Mouse (Mus musculus): ENCODE data around the gene Kcns3. TPM values are rescaled to one million over a fixed set of nuclear protein-coding genes. Genes with fewer than 3 reads are reported as not detected.
"Not testable (repeated sequence)": the region's sequence is repeated elsewhere in the genome, so short reads cannot be mapped to it uniquely, and the experiment has no call there.

Gene Kcns3
- polyA plus RNA-seq, 1 experiment from 2014 or later, result 0.26 TPM

GRCm38 (mm10) chr12:11052676-11053075, 98.2 kb downstream of the Kcns3 start:
- not testable (repeated sequence) for ATAC-seq; H3K4me1 ChIP-seq; H3K9ac ChIP-seq; H3K27me3 ChIP-seq (replicated peaks); H3K4me2 ChIP-seq; H3K4me3 ChIP-seq; H3K9me3 ChIP-seq (replicated peaks); H3K27ac ChIP-seq; H3K36me3 ChIP-seq
- WGBS (ENCODE audit: insufficient replicate concordance), result 65% methylated on average over 4 of the region's 4 CpGs

- Histone ChIP-seq H3K4me3 (no peak overlapping the region), H3K9me3 (replicated peaks) (no peaks in the 10 kb centered on the region)
These were observed 109.0 kb downstream of the Kcns3 start for GRCm38 (mm10) chr12:11041821-11042220.

More at GRCm38 (mm10) chr12:11041821-11042220, 109.0 kb downstream of the Kcns3 start:
- no peaks in the 10 kb centered on the region for H3K36me3 ChIP-seq
- no peak overlapping the region for H3K27ac ChIP-seq
- H3K4me2 ChIP-seq, result no peak overlapping the region
- no peaks in the 10 kb centered on the region for H3K27me3 ChIP-seq (replicated peaks)
- H3K9ac ChIP-seq, result no peak overlapping the region
- no peaks in the 10 kb centered on the region for H3K4me1 ChIP-seq
- no peak for ATAC-seq

Other genes starting within 250 kb of the Kcns3 start
- not detected in 2 replicates for gene Msgn1, start 57.9 kb upstream of the Kcns3 start, polyA plus RNA-seq (2016; fragmentation: Nextera tagmentation; extraction: Ambion mirVana)
- gene Gen1, start 114.7 kb upstream of the Kcns3 start, polyA plus RNA-seq (2016; fragmentation: Nextera tagmentation; extraction: Ambion mirVana), result 13.0 and 16.2 TPM in 2 replicates
- 79.9 and 90.2 TPM in 2 replicates for gene Smc6, start 114.8 kb upstream of the Kcns3 start, polyA plus RNA-seq (2016; fragmentation: Nextera tagmentation; extraction: Ambion mirVana)

Measured in liver, embryonic 12.5 days (tissue).